17 mouse cellular contexts compared by ENCODE assay signal in the genomic region with DNA sequence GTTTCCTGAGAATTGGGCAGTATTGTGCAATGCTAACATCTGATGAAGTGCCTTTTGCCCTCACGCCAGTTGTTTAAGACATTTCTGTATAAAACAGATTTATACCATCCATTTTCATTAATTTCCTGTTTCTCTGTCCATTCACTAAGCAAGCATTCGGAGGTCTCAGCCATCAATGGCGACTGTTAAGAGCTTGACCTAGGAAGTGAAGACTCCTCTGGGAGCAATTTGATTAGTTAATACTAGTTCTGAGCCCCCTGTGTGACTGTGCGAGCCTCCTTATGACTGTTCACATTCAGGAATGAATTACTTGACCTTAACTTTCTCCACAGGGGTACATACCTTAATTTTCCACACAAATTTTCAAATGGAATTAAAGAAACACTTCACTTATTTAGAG.
"Had no signal": no experiment of that assay in that cellular context is flagged by ENCODE, and none has a peak within 500 bp of the region (broad histone marks: within the 10 kb centered on the region; RNA-seq: fewer than 3 reads in every experiment).

No protein-coding gene starts in this region.

- H3K4me2 ChIP-seq: limb, embryonic 13.5 days; liver, embryonic 12.5 days; liver, embryonic 15.5 days; lung, embryonic 15.5 days; midbrain, embryonic 12.5 days had no signal

- H3K9ac ChIP-seq: limb, embryonic 13.5 days; liver, embryonic 12.5 days; liver, embryonic 15.5 days; lung, embryonic 15.5 days; midbrain, embryonic 12.5 days had no signal

- H3K27ac ChIP-seq: layer of hippocampus, adult 2 months; limb, embryonic 10.5 days; limb, embryonic 13.5 days; liver, embryonic 12.5 days; liver, embryonic 15.5 days; lung, embryonic 15.5 days; midbrain, embryonic 12.5 days had no signal

- H3K9me3 ChIP-seq: limb, embryonic 10.5 days; limb, embryonic 13.5 days; liver, embryonic 12.5 days; liver, embryonic 15.5 days; lung, embryonic 15.5 days; megakaryocyte, embryonic 14.5 days; midbrain, embryonic 12.5 days had no signal

- H3K4me1 ChIP-seq: liver, embryonic 12.5 days; liver, embryonic 15.5 days; lung, embryonic 15.5 days; megakaryocyte, embryonic 14.5 days; midbrain, embryonic 12.5 days had no signal

- DNase-seq: layer of hippocampus, adult 9-11 months; liver; lung, adult 18-20 months; lung, postnatal 10 days; lung, postnatal 36 days; thymus, adult 18-20 months; thymus, postnatal 36 days had no signal

- H3K36me3 ChIP-seq: limb, embryonic 10.5 days; limb, embryonic 13.5 days; liver, embryonic 12.5 days; liver, embryonic 15.5 days; lung, embryonic 15.5 days; midbrain, embryonic 12.5 days had no signal

- H3K4me3 ChIP-seq: layer of hippocampus, adult 2 months; limb, embryonic 10.5 days; limb, embryonic 13.5 days; liver, embryonic 12.5 days; liver, embryonic 15.5 days; lung, embryonic 15.5 days; megakaryocyte, embryonic 14.5 days; midbrain, embryonic 12.5 days had no signal

- ATAC-seq: intestine, postnatal 0 days; liver, embryonic 12.5 days; midbrain, embryonic 16.5 days had no signal

- H3K27me3 ChIP-seq: limb, embryonic 13.5 days; liver, embryonic 12.5 days; liver, embryonic 15.5 days; lung, embryonic 15.5 days; megakaryocyte, embryonic 14.5 days; midbrain, embryonic 12.5 days had no signal
